Mouse (Mus musculus): ENCODE measurements at regions not wholly inside any gene's neighbourhood (a gene's known extent, or its start where the extent isn't known, plus 50 kb on each side); places are given as distances from the start of the nearest gene placed in this dataset.

GRCm38 (mm10) chr6:16064691-16065090 lies 344.2 kb downstream of the Mdfic start:
- H3K27ac ChIP-seq (ENCODE audit: insufficient read depth, low read depth, low read length, poor library complexity, severe bottlenecking) = no peak overlapping the region
- H3K36me3 ChIP-seq (ENCODE audit: control insufficient read depth, insufficient read depth, low read length, poor library complexity, severe bottlenecking) = no peaks in the 10 kb centered on the region
- no peak overlapping the region for H3K4me3 ChIP-seq (ENCODE audit: insufficient read depth in 1 of 2, low read depth in 1 of 2, low read length in 2 of 2, poor library complexity in 1 of 2, severe bottlenecking in 1 of 2)
- H3K9ac ChIP-seq (ENCODE audit: insufficient read depth, low read depth, low read length, poor library complexity, severe bottlenecking) = no peak overlapping the region
- TF ChIP-seq MAFK (IDR thresholded peaks at IDR 0.05; ENCODE audit: insufficient read depth, low read depth, low read length) (no peak), ZC3H11A (IDR thresholded peaks at IDR 0.05; ENCODE audit: borderline replicate concordance, low read depth, low read length) (no peak), ZNF384 (IDR thresholded peaks at IDR 0.05; ENCODE audit: low read depth, low read length) (no peak), HCFC1 (IDR thresholded peaks at IDR 0.05; ENCODE audit: borderline replicate concordance, insufficient read depth, low read length) (no peak), CHD2 (IDR thresholded peaks at IDR 0.05; ENCODE audit: low read depth, low read length) (no peak)
- H3K4me1 ChIP-seq (ENCODE audit: control insufficient read depth in 2 of 2, insufficient read depth in 2 of 2, low read length in 2 of 2, poor library complexity in 1 of 2) = no peaks in the 10 kb centered on the region
- no peaks in the 10 kb centered on the region for H3K9me3 ChIP-seq (ENCODE audit: control insufficient read depth, insufficient read depth, low read depth, low read length)
- in situ Hi-C loops (cut with MboI; ENCODE audit: low sequenced_read_pairs in 2 of 2, unreplicated experiment in 2 of 2) = no loop called here
- no peak for DNase-seq (ENCODE audit: low read depth, low spot score)

GRCm38 (mm10) chr6:16065121-16065520 lies 344.7 kb downstream of the Mdfic start:
- Histone ChIP-seq H3K36me3 (ENCODE audit: control insufficient read depth, insufficient read depth, low read length, poor library complexity, severe bottlenecking) (no peaks in the 10 kb centered on the region), H3K9ac (ENCODE audit: insufficient read depth, low read depth, low read length, poor library complexity, severe bottlenecking) (no peak overlapping the region), H3K4me3 (ENCODE audit: insufficient read depth in 1 of 2, low read depth in 1 of 2, low read length in 2 of 2, poor library complexity in 1 of 2, severe bottlenecking in 1 of 2) (no peak overlapping the region), H3K9me3 (ENCODE audit: control insufficient read depth, insufficient read depth, low read depth, low read length) (no peaks in the 10 kb centered on the region), H3K4me1 (ENCODE audit: control insufficient read depth in 2 of 2, insufficient read depth in 2 of 2, low read length in 2 of 2, poor library complexity in 1 of 2) (no peaks in the 10 kb centered on the region), H3K27ac (ENCODE audit: insufficient read depth, low read depth, low read length, poor library complexity, severe bottlenecking) (no peak overlapping the region)
- DNase-seq (ENCODE audit: low read depth, low spot score) = no peak
- TF ChIP-seq MAFK (IDR thresholded peaks at IDR 0.05; ENCODE audit: insufficient read depth, low read depth, low read length) (no peak), HCFC1 (IDR thresholded peaks at IDR 0.05; ENCODE audit: borderline replicate concordance, insufficient read depth, low read length) (no peak)
- in situ Hi-C loops (cut with MboI; ENCODE audit: low sequenced_read_pairs in 2 of 2, unreplicated experiment in 2 of 2) = no loop called here

DNA sequence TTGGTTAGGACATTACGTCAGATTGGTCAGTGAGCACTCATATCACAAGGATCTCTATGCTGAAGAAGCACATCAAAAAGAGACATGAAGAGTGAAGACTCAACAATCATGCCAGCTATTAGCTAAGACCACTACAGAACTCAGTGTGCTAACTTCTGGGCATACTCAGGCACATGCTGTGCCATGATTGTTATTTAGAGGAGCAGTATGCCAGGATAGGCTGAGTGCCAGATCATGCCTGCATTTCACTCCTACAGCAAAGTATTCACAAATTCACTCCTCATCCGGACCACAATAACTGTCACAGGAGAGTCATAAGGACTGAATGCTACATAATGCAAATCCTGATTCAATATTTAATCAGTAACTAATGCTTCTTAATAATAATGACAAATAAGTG lies 355.8 kb downstream of the Mdfic start:
- TF ChIP-seq HCFC1 (IDR thresholded peaks at IDR 0.05; ENCODE audit: borderline replicate concordance, insufficient read depth, low read length) = no peak
- no peak for TF ChIP-seq CHD2 (IDR thresholded peaks at IDR 0.05; ENCODE audit: low read depth, low read length)
- TF ChIP-seq ZC3H11A (IDR thresholded peaks at IDR 0.05; ENCODE audit: borderline replicate concordance, low read depth, low read length) = no peak
- TF ChIP-seq ZNF384 (IDR thresholded peaks at IDR 0.05; ENCODE audit: low read depth, low read length) = no peak
- no peak for TF ChIP-seq MAFK (IDR thresholded peaks at IDR 0.05; ENCODE audit: insufficient read depth, low read depth, low read length)
- in situ Hi-C loops (cut with MboI; ENCODE audit: low sequenced_read_pairs in 2 of 2, unreplicated experiment in 2 of 2) = no loop called here
- H3K4me3 ChIP-seq (ENCODE audit: insufficient read depth in 1 of 2, low read depth in 1 of 2, low read length in 2 of 2, poor library complexity in 1 of 2, severe bottlenecking in 1 of 2) = no peak overlapping the region
- no peaks in the 10 kb centered on the region for H3K9me3 ChIP-seq (ENCODE audit: control insufficient read depth, insufficient read depth, low read depth, low read length)
- no peaks in the 10 kb centered on the region for H3K4me1 ChIP-seq (ENCODE audit: control insufficient read depth in 2 of 2, insufficient read depth in 2 of 2, low read length in 2 of 2, poor library complexity in 1 of 2)
- no peak overlapping the region for H3K27ac ChIP-seq (ENCODE audit: insufficient read depth, low read depth, low read length, poor library complexity, severe bottlenecking)
- DNase-seq (ENCODE audit: low read depth, low spot score) = no peak
- H3K9ac ChIP-seq (ENCODE audit: insufficient read depth, low read depth, low read length, poor library complexity, severe bottlenecking) = no peak overlapping the region
- H3K36me3 ChIP-seq (ENCODE audit: control insufficient read depth, insufficient read depth, low read length, poor library complexity, severe bottlenecking) = no peaks in the 10 kb centered on the region

- Histone ChIP-seq H3K27ac (ENCODE audit: insufficient read depth, low read depth, low read length, poor library complexity, severe bottlenecking) (no peak overlapping the region), H3K4me1 (ENCODE audit: control insufficient read depth in 2 of 2, insufficient read depth in 2 of 2, low read length in 2 of 2, poor library complexity in 1 of 2) (no peaks in the 10 kb centered on the region), H3K4me3 (ENCODE audit: insufficient read depth in 1 of 2, low read depth in 1 of 2, low read length in 2 of 2, poor library complexity in 1 of 2, severe bottlenecking in 1 of 2) (no peak overlapping the region), H3K9me3 (ENCODE audit: control insufficient read depth, insufficient read depth, low read depth, low read length) (no peaks in the 10 kb centered on the region), H3K9ac (ENCODE audit: insufficient read depth, low read depth, low read length, poor library complexity, severe bottlenecking) (no peak overlapping the region), H3K36me3 (ENCODE audit: control insufficient read depth, insufficient read depth, low read length, poor library complexity, severe bottlenecking) (no peaks in the 10 kb centered on the region)
- TF ChIP-seq ZNF384 (IDR thresholded peaks at IDR 0.05; ENCODE audit: low read depth, low read length) (no peak), ZC3H11A (IDR thresholded peaks at IDR 0.05; ENCODE audit: borderline replicate concordance, low read depth, low read length) (no peak), HCFC1 (IDR thresholded peaks at IDR 0.05; ENCODE audit: borderline replicate concordance, insufficient read depth, low read length) (no peak), CHD2 (IDR thresholded peaks at IDR 0.05; ENCODE audit: low read depth, low read length) (no peak), MAFK (IDR thresholded peaks at IDR 0.05; ENCODE audit: insufficient read depth, low read depth, low read length) (no peak)
- in situ Hi-C loops (cut with MboI; ENCODE audit: low sequenced_read_pairs in 2 of 2, unreplicated experiment in 2 of 2) = no loop called here
- no peak for DNase-seq (ENCODE audit: low read depth, low spot score)
These were observed 356.8 kb downstream of the Mdfic start for GRCm38 (mm10) chr6:16077195-16077810.

- no peaks in the 10 kb centered on the region for H3K4me1 ChIP-seq (ENCODE audit: control insufficient read depth in 2 of 2, insufficient read depth in 2 of 2, low read length in 2 of 2, poor library complexity in 1 of 2)
- no peak overlapping the region for H3K9ac ChIP-seq (ENCODE audit: insufficient read depth, low read depth, low read length, poor library complexity, severe bottlenecking)
- in situ Hi-C loops (cut with MboI; ENCODE audit: low sequenced_read_pairs in 2 of 2, unreplicated experiment in 2 of 2) = no loop called here
- H3K9me3 ChIP-seq (ENCODE audit: control insufficient read depth, insufficient read depth, low read depth, low read length) = no peaks in the 10 kb centered on the region
- no peak overlapping the region for H3K27ac ChIP-seq (ENCODE audit: insufficient read depth, low read depth, low read length, poor library complexity, severe bottlenecking)
- no peak for DNase-seq (ENCODE audit: low read depth, low spot score)
- TF ChIP-seq MAFK (IDR thresholded peaks at IDR 0.05; ENCODE audit: insufficient read depth, low read depth, low read length) (no peak), HCFC1 (IDR thresholded peaks at IDR 0.05; ENCODE audit: borderline replicate concordance, insufficient read depth, low read length) (no peak), ZC3H11A (IDR thresholded peaks at IDR 0.05; ENCODE audit: borderline replicate concordance, low read depth, low read length) (no peak), ZNF384 (IDR thresholded peaks at IDR 0.05; ENCODE audit: low read depth, low read length) (no peak), CHD2 (IDR thresholded peaks at IDR 0.05; ENCODE audit: low read depth, low read length) (no peak)
- H3K36me3 ChIP-seq (ENCODE audit: control insufficient read depth, insufficient read depth, low read length, poor library complexity, severe bottlenecking) = no peaks in the 10 kb centered on the region
- no peak overlapping the region for H3K4me3 ChIP-seq (ENCODE audit: insufficient read depth in 1 of 2, low read depth in 1 of 2, low read length in 2 of 2, poor library complexity in 1 of 2, severe bottlenecking in 1 of 2)
These were observed 357.5 kb downstream of the Mdfic start for GRCm38 (mm10) chr6:16077917-16078316.
